Mouse (Mus musculus): ENCODE measurements around the gene Cfap44. TPM values are rescaled to one million over a fixed set of nuclear protein-coding genes. Genes with fewer than 3 reads are reported as not detected.
A peak's percentile ranks its signal among the peaks of the same experiment; 100 is the strongest.

Cfap44 gene
- polyA plus RNA-seq, 1 experiment from 2014 or later, result 0.74 TPM

DNA sequence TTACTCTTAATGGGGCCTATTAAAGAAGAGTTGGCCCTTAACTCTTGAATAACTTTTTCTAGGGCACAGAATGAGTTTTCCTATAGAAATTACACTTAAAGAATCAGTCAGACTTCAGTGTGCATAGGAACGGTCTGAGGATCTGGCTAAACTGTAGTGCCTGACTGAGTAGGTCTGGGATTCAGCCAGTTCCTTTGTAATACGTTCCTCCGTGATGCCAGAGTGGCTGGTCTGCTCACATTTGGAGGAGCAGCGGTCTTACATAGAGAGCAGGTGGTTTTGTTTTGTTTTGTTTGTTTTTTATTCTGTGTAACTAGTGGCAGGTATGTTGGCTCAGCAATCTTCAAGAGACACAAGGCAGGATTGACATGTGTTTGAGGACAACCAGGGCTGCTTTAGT is 14.6 kb upstream of the Cfap44 start:
- Histone ChIP-seq H3K9ac (replicated peaks; ENCODE audit: low read length) (no peak overlapping the region), H3K4me3 (ENCODE audit: low read length) (no peak overlapping the region), H3K9me3 (ENCODE audit: low read length) (no peaks in the 10 kb centered on the region), H3K4me2 (replicated peaks; ENCODE audit: low read depth, low read length) (no peak overlapping the region), H3K4me1 (ENCODE audit: insufficient read depth, low read length) (no peaks in the 10 kb centered on the region), H3K27ac (ENCODE audit: low read length) (no peak overlapping the region), H3K36me3 (ENCODE audit: insufficient read depth, low read length) (peaks cover 8% of the 10 kb centered on the region), H3K27me3 (ENCODE audit: insufficient read depth, low read length) (no peaks in the 10 kb centered on the region)
- 76% methylated on average over 4 of the region's 4 CpGs for WGBS
- no peak for ATAC-seq (ENCODE audit: low FRiP score, low TSS enrichment)

DNA sequence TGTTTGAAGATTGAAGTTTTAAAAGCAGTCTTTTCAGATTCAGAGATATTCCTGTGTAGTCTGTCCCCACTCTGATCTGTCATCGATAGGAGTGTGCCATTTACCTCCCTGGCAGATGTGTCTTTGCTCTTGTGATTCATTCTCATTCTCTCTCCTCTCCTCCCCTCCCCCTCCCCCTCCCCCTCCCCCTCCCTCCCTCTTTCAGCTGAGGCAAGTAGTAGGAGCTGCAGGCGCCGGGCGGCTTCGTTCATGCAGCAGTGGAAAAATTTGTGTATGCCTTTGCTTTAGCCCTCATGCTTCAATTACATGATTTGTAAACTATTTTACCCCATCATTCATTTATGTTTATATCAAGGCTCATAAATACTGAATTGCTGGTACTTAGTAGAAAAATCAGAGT is 13.0 kb upstream of the Cfap44 start:
- no peak overlapping the region for H3K4me2 ChIP-seq (replicated peaks; ENCODE audit: low read depth, low read length)
- H3K9me3 ChIP-seq (ENCODE audit: low read length), result no peaks in the 10 kb centered on the region
- H3K9ac ChIP-seq (replicated peaks; ENCODE audit: low read length), result no peak overlapping the region
- H3K4me3 ChIP-seq (ENCODE audit: low read length), result no peak overlapping the region
- H3K27me3 ChIP-seq (ENCODE audit: insufficient read depth, low read length), result no peaks in the 10 kb centered on the region
- H3K4me1 ChIP-seq (ENCODE audit: insufficient read depth, low read length), result no peaks in the 10 kb centered on the region
- WGBS, result 41% methylated on average over 5 of the region's 5 CpGs
- H3K27ac ChIP-seq (ENCODE audit: low read length), result no peak overlapping the region
- ATAC-seq (ENCODE audit: low FRiP score, low TSS enrichment), result no peak
- H3K36me3 ChIP-seq (ENCODE audit: insufficient read depth, low read length), result peaks cover 8% of the 10 kb centered on the region

DNA sequence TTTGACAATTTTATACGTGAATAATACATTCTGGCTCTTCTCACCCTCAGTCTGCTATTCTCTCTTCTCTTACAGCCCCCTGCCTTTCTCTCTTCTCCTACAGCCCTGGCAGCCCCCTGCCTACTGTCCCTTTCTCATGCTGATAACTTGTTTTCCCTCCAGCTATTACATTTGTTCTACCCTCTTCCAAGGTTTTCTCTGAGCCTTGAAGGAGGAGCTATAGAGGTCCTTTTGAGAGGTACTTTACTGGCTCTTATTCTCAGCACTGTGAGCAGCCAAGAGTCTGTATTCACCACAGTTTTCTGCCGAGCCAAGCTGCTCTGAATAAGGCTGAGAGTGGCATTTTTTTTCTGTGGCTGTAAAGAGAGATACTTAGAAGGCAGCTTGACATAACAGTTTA is 11.0 kb upstream of the Cfap44 start:
- H3K27me3 ChIP-seq (ENCODE audit: insufficient read depth, low read length), result no peaks in the 10 kb centered on the region
- no peaks in the 10 kb centered on the region for H3K9me3 ChIP-seq (ENCODE audit: low read length)
- ATAC-seq (ENCODE audit: low FRiP score, low TSS enrichment), result no peak
- H3K9ac ChIP-seq (replicated peaks; ENCODE audit: low read length), result no peak overlapping the region
- H3K4me1 ChIP-seq (ENCODE audit: insufficient read depth, low read length), result no peaks in the 10 kb centered on the region
- no peak overlapping the region for H3K4me3 ChIP-seq (ENCODE audit: low read length)
- H3K27ac ChIP-seq (ENCODE audit: low read length), result no peak overlapping the region
- H3K4me2 ChIP-seq (replicated peaks; ENCODE audit: low read depth, low read length), result no peak overlapping the region
- 48% methylated on average over 2 of the region's 2 CpGs for WGBS
- H3K36me3 ChIP-seq (ENCODE audit: insufficient read depth, low read length), result peaks cover 12% of the 10 kb centered on the region

DNA sequence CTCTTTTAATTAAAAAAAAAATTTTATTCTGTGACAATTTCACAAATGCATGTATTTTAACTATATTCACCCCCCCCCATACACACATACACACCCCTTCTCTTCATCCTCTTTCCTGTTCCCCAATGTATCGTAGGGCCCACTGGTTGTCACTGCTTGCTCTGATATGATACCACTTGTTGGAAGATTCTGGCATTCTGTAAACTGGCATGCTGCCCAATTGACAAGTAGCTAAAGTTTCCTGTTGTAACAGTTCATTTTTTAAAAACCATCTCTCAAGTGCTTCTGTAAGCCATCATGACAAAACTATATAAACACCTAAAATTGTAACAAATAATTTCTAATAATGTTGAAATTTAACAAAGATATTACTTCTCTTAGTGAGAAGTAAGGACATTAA is 10.3 kb upstream of the Cfap44 start:
- Histone ChIP-seq H3K4me2 (replicated peaks; ENCODE audit: low read depth, low read length) (no peak overlapping the region), H3K9me3 (ENCODE audit: low read length) (no peaks in the 10 kb centered on the region), H3K4me3 (ENCODE audit: low read length) (no peak overlapping the region), H3K36me3 (ENCODE audit: insufficient read depth, low read length) (peaks cover 18% of the 10 kb centered on the region), H3K27me3 (ENCODE audit: insufficient read depth, low read length) (no peaks in the 10 kb centered on the region), H3K4me1 (ENCODE audit: insufficient read depth, low read length) (no peaks in the 10 kb centered on the region), H3K27ac (ENCODE audit: low read length) (no peak overlapping the region), H3K9ac (replicated peaks; ENCODE audit: low read length) (no peak overlapping the region)
- 87% methylated on average over 1 of the region's 1 CpGs for WGBS
- ATAC-seq (ENCODE audit: low FRiP score, low TSS enrichment), result no peak

DNA sequence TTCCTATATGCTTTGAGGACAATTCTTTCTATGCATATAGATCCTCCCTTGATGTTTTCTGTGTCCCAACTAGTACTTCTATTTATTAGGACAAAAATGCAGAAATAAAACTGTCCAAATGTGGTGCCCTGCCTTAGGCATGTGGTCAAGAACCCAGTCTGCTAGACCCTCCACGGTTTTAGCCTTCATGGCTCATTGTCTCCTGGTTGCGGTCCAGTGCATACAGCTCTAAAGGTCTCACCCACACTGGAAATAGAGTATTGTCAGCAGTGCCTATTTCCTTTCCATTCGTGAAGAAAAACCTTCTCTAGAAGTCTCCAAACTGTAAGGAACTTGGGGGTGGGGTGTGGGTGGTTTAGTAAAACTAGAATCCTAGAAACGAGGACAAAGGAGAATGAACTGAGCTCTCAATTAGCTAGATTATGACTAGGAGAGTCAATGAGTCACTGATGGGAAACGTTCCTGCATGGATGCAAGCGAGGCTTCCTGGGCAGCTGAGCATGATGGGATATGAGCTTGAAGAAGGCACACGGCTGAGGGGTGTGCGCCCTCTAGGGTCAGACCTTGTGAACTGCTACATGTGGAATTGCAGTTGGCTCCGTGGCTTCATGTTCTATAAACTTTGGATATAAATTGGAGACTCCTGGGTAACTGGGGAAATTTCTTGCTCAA is 2.6 kb upstream of the Cfap44 start:
- Histone ChIP-seq H3K27ac (ENCODE audit: low read length) (no peak overlapping the region), H3K4me1 (ENCODE audit: insufficient read depth, low read length) (peaks cover 15% of the 10 kb centered on the region), H3K27me3 (ENCODE audit: insufficient read depth, low read length) (no peaks in the 10 kb centered on the region), H3K4me2 (replicated peaks; ENCODE audit: low read depth, low read length) (peak overlapping the region; percentile 25; the same call in 1 of the 2 replicates), H3K9ac (replicated peaks; ENCODE audit: low read length) (0 out of 2 replicates have a peak overlapping the region, but pooled peaks have one; percentile 26), H3K36me3 (ENCODE audit: insufficient read depth, low read length) (peaks cover 24% of the 10 kb centered on the region), H3K9me3 (ENCODE audit: low read length) (0 out of 2 replicates have a peak, but pooled peaks cover 9% of the 10 kb centered on the region), H3K4me3 (ENCODE audit: low read length) (no peak overlapping the region)
- 28% methylated on average over 9 of the region's 9 CpGs for WGBS
- ATAC-seq (ENCODE audit: low FRiP score, low TSS enrichment), result peak; percentile 37; the same call in 1 of the 2 replicates

DNA sequence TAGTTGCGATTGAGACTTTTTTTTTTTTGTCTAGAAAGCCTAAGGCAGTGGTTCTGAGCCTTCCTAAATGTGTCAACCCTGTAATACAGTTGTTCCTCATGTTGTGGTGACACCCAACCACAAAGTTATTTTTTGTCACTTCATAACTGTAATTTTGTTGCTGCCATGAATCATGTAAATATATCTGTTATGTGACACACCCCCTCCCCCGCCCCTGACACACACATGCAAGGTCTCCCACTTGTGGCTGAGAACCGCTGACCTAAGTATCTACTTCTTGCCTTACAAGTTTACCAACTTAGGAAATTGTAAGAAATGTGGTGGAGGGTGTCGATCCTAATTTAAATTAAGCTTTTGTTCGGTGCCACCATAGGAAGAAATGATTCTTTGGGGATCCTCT is 10.3 kb downstream of the Cfap44 start:
- Histone ChIP-seq H3K4me3 (ENCODE audit: low read length) (no peak overlapping the region), H3K36me3 (ENCODE audit: insufficient read depth, low read length) (no peaks in the 10 kb centered on the region), H3K9me3 (ENCODE audit: low read length) (peaks cover 6% of the 10 kb centered on the region; the same call in 1 of the 2 replicates), H3K4me2 (replicated peaks; ENCODE audit: low read depth, low read length) (no peak overlapping the region), H3K9ac (replicated peaks; ENCODE audit: low read length) (no peak overlapping the region), H3K27ac (ENCODE audit: low read length) (no peak overlapping the region), H3K27me3 (ENCODE audit: insufficient read depth, low read length) (no peaks in the 10 kb centered on the region), H3K4me1 (ENCODE audit: insufficient read depth, low read length) (no peaks in the 10 kb centered on the region)
- no peak for ATAC-seq (ENCODE audit: low FRiP score, low TSS enrichment)
- 97% methylated on average over 5 of the region's 5 CpGs for WGBS

DNA sequence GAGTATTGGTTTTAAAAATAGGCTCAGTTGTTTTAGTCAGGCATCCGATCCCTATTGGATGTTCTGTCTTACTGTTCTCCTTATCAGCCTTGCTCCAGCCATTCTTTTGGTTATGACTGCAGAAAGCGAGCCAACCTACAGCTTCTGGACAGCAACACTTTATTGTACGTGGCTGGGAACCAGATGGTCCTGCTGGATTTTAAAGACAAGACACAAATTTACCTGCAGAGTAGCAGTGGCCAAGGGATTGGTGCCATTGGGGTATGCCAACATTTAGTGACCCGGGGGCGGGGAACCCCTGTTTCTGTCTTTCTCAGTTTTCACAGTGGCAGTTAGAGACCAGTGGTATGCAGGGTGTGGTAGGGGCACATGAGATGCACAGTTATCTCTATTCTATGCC is 12.6 kb downstream of the Cfap44 start:
- H3K36me3 ChIP-seq (ENCODE audit: insufficient read depth, low read length), result no peaks in the 10 kb centered on the region
- no peak overlapping the region for H3K4me2 ChIP-seq (replicated peaks; ENCODE audit: low read depth, low read length)
- no peak for ATAC-seq (ENCODE audit: low FRiP score, low TSS enrichment)
- no peak overlapping the region for H3K4me3 ChIP-seq (ENCODE audit: low read length)
- no peaks in the 10 kb centered on the region for H3K4me1 ChIP-seq (ENCODE audit: insufficient read depth, low read length)
- H3K9ac ChIP-seq (replicated peaks; ENCODE audit: low read length), result no peak overlapping the region
- no peak overlapping the region for H3K27ac ChIP-seq (ENCODE audit: low read length)
- H3K27me3 ChIP-seq (ENCODE audit: insufficient read depth, low read length), result no peaks in the 10 kb centered on the region
- H3K9me3 ChIP-seq (ENCODE audit: low read length), result peaks cover 6% of the 10 kb centered on the region; the same call in 1 of the 2 replicates
- 87% methylated on average over 5 of the region's 5 CpGs for WGBS

DNA sequence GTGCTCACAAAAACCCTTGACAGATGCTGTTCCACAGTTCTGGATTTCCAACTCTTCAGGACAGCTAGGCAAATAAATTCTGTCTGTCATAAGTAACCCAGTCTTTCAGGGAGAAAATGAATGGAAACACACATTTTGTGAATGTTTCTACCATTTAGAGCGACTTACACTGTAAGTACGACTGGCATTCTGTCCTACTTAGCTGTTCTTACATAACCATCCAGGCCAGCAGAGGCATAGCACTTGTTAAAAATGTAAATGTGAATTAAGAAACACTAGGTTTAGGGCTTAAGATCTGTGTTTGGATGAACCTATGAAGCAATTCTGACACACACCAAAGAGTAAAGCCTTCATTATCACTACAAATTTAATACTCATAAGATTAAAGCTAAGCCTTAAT is 13.7 kb downstream of the Cfap44 start:
- no peak for ATAC-seq (ENCODE audit: low FRiP score, low TSS enrichment)
- Histone ChIP-seq H3K4me3 (ENCODE audit: low read length) (no peak overlapping the region), H3K27me3 (ENCODE audit: insufficient read depth, low read length) (no peaks in the 10 kb centered on the region)

DNA sequence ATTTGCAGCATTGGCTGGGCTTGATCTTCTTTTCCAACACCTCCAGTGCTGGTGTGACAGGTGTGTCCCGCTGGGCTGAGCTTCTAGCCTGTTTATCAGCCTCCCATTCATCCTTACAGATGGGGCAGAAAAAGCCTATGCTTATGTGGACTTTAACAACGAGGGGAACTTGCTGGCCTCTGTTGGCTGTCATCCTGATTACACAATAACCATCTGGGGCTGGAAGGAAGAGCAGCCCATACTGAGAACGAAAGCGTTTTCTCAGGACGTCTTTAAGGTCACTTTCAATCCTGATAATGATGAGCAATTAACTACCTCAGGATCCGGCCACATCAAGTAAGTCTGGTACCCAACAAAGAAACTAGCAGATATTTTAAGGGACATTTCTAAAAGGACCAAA is 15.6 kb downstream of the Cfap44 start:
- Histone ChIP-seq H3K9me3 (ENCODE audit: low read length) (no peaks in the 10 kb centered on the region), H3K9ac (replicated peaks; ENCODE audit: low read length) (no peak overlapping the region), H3K27ac (ENCODE audit: low read length) (no peak overlapping the region), H3K36me3 (ENCODE audit: insufficient read depth, low read length) (no peaks in the 10 kb centered on the region), H3K4me2 (replicated peaks; ENCODE audit: low read depth, low read length) (no peak overlapping the region), H3K4me1 (ENCODE audit: insufficient read depth, low read length) (no peaks in the 10 kb centered on the region), H3K4me3 (ENCODE audit: low read length) (no peak overlapping the region), H3K27me3 (ENCODE audit: insufficient read depth, low read length) (no peaks in the 10 kb centered on the region)
- ATAC-seq (ENCODE audit: low FRiP score, low TSS enrichment), result no peak
- WGBS, result 51% methylated on average over 6 of the region's 6 CpGs

More for the DNA sequence above, 13.7 kb downstream of the Cfap44 start:
- Histone ChIP-seq H3K4me2 (replicated peaks; ENCODE audit: low read depth, low read length) (no peak overlapping the region), H3K4me1 (ENCODE audit: insufficient read depth, low read length) (no peaks in the 10 kb centered on the region), H3K9ac (replicated peaks; ENCODE audit: low read length) (no peak overlapping the region), H3K9me3 (ENCODE audit: low read length) (peaks cover 6% of the 10 kb centered on the region; the same call in 1 of the 2 replicates), H3K27ac (ENCODE audit: low read length) (no peak overlapping the region), H3K36me3 (ENCODE audit: insufficient read depth, low read length) (no peaks in the 10 kb centered on the region)
- WGBS, result 94% methylated on average over 2 of the region's 2 CpGs

DNA sequence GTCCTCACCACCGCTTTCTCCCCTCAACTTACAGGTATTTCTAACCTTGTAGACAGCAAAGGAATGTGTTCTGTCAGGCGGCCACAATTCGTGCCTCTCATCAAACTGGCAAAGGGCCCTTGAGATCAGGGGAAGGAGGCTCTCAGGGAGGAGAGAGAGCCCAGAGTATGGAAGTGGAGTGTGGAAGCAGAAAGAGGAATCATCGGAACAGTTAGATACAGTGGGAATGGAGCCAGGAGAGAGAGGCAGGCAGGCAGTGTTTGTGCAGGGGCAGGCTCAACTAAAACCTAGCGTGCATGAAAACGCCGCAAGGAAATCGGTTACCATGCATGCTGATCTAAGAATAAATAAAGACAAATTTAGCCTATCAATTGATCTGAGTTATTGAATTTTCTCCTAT is 23.0 kb downstream of the Cfap44 start:
- no peak overlapping the region for H3K4me2 ChIP-seq (replicated peaks; ENCODE audit: low read depth, low read length)
- ATAC-seq (ENCODE audit: low FRiP score, low TSS enrichment), result no peak
- WGBS, result 70% methylated on average over 8 of the region's 8 CpGs
- no peak overlapping the region for H3K4me3 ChIP-seq (ENCODE audit: low read length)
- H3K9me3 ChIP-seq (ENCODE audit: low read length), result no peaks in the 10 kb centered on the region
- no peak overlapping the region for H3K27ac ChIP-seq (ENCODE audit: low read length)
- no peaks in the 10 kb centered on the region for H3K27me3 ChIP-seq (ENCODE audit: insufficient read depth, low read length)
- H3K4me1 ChIP-seq (ENCODE audit: insufficient read depth, low read length), result no peaks in the 10 kb centered on the region
- no peak overlapping the region for H3K9ac ChIP-seq (replicated peaks; ENCODE audit: low read length)
- no peaks in the 10 kb centered on the region for H3K36me3 ChIP-seq (ENCODE audit: insufficient read depth, low read length)
